Mouse (Mus musculus) spleen, adult 2 months (tissue): ENCODE data around the gene Hcar2.

Experiments
- CTCF ChIP-seq: fragments of 200-500 bp; IDR thresholded peaks from 2 replicates; pipeline ENCODE4 v1.5.1; 2011; ENCODE audit warnings: mild to moderate bottlenecking, inconsistent platforms; ENCODE audit not compliant: insufficient read depth, insufficient read length, insufficient replicate concordance; ENCODE audit errors: extremely low read depth
- POLR2A ChIP-seq: fragments of 200-500 bp; IDR thresholded peaks from 2 replicates; pipeline ENCODE4 v1.6.1; 2011; ENCODE audit warnings: low read depth, low read length, inconsistent platforms

GRCm38 (mm10) chr5:123907631-123907977 lies 42.3 kb upstream of the Hcar2 start:
- TF ChIP-seq CTCF = no peak
- TF ChIP-seq POLR2A = no peak
